In genomic region chr4:103314526-103314910, GRCm38 (mm10) we compare ENCODE assay signal across 8 mouse cellular contexts. TPM values are rescaled to one million over a fixed set of nuclear protein-coding genes. Genes with fewer than 3 reads are reported as not detected.
A peak's percentile ranks its signal among the peaks of the same experiment; 100 is the strongest.
DNase-seq lines count a peak whose midpoint lies in the region; ATAC-seq lines count a peak whose summit lies in the region.

No protein-coding gene starts in this region.

- intact Hi-C loops in left cerebral cortex, postnatal 25 days (cut with DNase I) = loop anchor here (2.0 to 5.0 kb wide), 2 partner anchors 100 to 137 kb away; partner anchors contain the start of gene Slc35d1
- intact Hi-C loops in left cerebral cortex, postnatal 36 days (cut with DNase I) = loop anchor here (2.0 kb wide), 1 partner anchor 100 kb away; the partner anchor contains the start of gene Slc35d1

- ATAC-seq in forebrain, embryonic 16.5 days = no peak
- ATAC-seq in liver, embryonic 12.5 days = no peak
- ATAC-seq in neural tube, embryonic 14.5 days (ENCODE audit: low read depth) = no peak

- peak overlapping the region; percentile 74 for H3K4me3 ChIP-seq in forebrain, embryonic 16.5 days (replicated peaks; ENCODE audit: low read length)
- peak overlapping the region; percentile 78 for H3K4me3 ChIP-seq in liver, embryonic 12.5 days
- peak overlapping the region; percentile 61 for H3K4me3 ChIP-seq in neural tube, embryonic 14.5 days (ENCODE audit: low read depth, low read length)

- H3K36me3 ChIP-seq in forebrain, embryonic 16.5 days (ENCODE audit: control insufficient read depth, insufficient read depth) = no peaks in the 10 kb centered on the region
- peaks cover 7% of the 10 kb centered on the region; the same call in 1 of the 2 replicates for H3K36me3 ChIP-seq in liver, embryonic 12.5 days
- no peaks in the 10 kb centered on the region for H3K36me3 ChIP-seq in neural tube, embryonic 14.5 days (ENCODE audit: control insufficient read depth, insufficient read depth, low read length)

- peak overlapping the region; percentile 59 for H3K4me2 ChIP-seq in forebrain, embryonic 16.5 days (ENCODE audit: low read length)
- H3K4me2 ChIP-seq in liver, embryonic 12.5 days = peak overlapping the region; percentile 83
- H3K4me2 ChIP-seq in neural tube, embryonic 14.5 days (ENCODE audit: low read depth, low read length) = peak overlapping the region; percentile 51

- H3K27ac ChIP-seq in forebrain, embryonic 16.5 days (ENCODE audit: low read length) = no peak overlapping the region; the same call in 1 of the 2 replicates
- H3K27ac ChIP-seq in liver, embryonic 12.5 days = no peak overlapping the region
- H3K27ac ChIP-seq in neural tube, embryonic 14.5 days (ENCODE audit: low read depth, low read length) = no peak overlapping the region; the same call in 1 of the 2 replicates

- WGBS in forebrain, embryonic 16.5 days = 6% methylated on average over 3 of the region's 3 CpGs
- WGBS in liver, embryonic 12.5 days (ENCODE audit: insufficient replicate concordance) = 52% methylated on average over 3 of the region's 3 CpGs
- 31% methylated on average over 3 of the region's 3 CpGs for WGBS in neural tube, embryonic 14.5 days

- H3K9me3 ChIP-seq in forebrain, embryonic 16.5 days (ENCODE audit: control insufficient read depth, low read length) = no peaks in the 10 kb centered on the region
- H3K9me3 ChIP-seq in liver, embryonic 12.5 days (replicated peaks) = no peaks in the 10 kb centered on the region
- no peaks in the 10 kb centered on the region for H3K9me3 ChIP-seq in neural tube, embryonic 14.5 days (ENCODE audit: control insufficient read depth, low read length)

- peak; percentile 11 to 33 for DNase-seq in left cerebral cortex, postnatal 25 days (ENCODE audit: low spot score in 2 of 2)
- no peak for DNase-seq in left cerebral cortex, postnatal 36 days (ENCODE audit: low spot score in 2 of 2)
- DNase-seq in left cerebral cortex, adult 11 months (ENCODE audit: low spot score) = no peak
- DNase-seq in left cerebral cortex, adult 8-10 months (ENCODE audit: low spot score in 2 of 2) = no peak
- no peak for DNase-seq in adrenal gland, postnatal 36 days

- no peaks in the 10 kb centered on the region for H3K27me3 ChIP-seq in forebrain, embryonic 16.5 days (replicated peaks; ENCODE audit: control insufficient read depth, insufficient read depth, low read length)
- H3K27me3 ChIP-seq in liver, embryonic 12.5 days (replicated peaks) = peaks cover 7% of the 10 kb centered on the region; the same call in 1 of the 2 replicates
- H3K27me3 ChIP-seq in neural tube, embryonic 14.5 days (ENCODE audit: control insufficient read depth, insufficient read depth, low read length) = no peaks in the 10 kb centered on the region

- peaks cover 11% of the 10 kb centered on the region for H3K4me1 ChIP-seq in forebrain, embryonic 16.5 days (replicated peaks; ENCODE audit: control insufficient read depth, insufficient read depth, low read length)
- peaks cover 11% of the 10 kb centered on the region for H3K4me1 ChIP-seq in liver, embryonic 12.5 days
- 0 out of 2 replicates have a peak, but pooled peaks cover 6% of the 10 kb centered on the region for H3K4me1 ChIP-seq in neural tube, embryonic 14.5 days (ENCODE audit: control insufficient read depth, insufficient read depth, low read length)

- H3K9ac ChIP-seq in forebrain, embryonic 16.5 days (replicated peaks; ENCODE audit: low read depth, low read length) = no peak overlapping the region; the same call in 1 of the 2 replicates
- peak overlapping the region; percentile 84; the same call in 1 of the 2 replicates for H3K9ac ChIP-seq in liver, embryonic 12.5 days
- H3K9ac ChIP-seq in neural tube, embryonic 14.5 days (replicated peaks; ENCODE audit: low read depth, low read length) = peak overlapping the region; percentile 68; the same call in 1 of the 2 replicates

RNA-seq across cellular contexts. Expression of gene Oma1, which starts 0.9 kb away (rescaled TPM):
- 1 to 10 TPM; 8.4 to 9.1 TPM for total RNA-seq in left cerebral cortex, postnatal 25 days (2021)
- total RNA-seq in left cerebral cortex, postnatal 36 days (2021) = 1 to 10 TPM; 7.1 to 7.2 TPM
- polyA plus RNA-seq in forebrain, embryonic 16.5 days (2015; fragmentation: Nextera tagmentation; extraction: Ambion mirVana) = 15.1 and 21.6 TPM in 2 replicates
- polyA plus RNA-seq in liver, embryonic 12.5 days (2016; fragmentation: Nextera tagmentation; extraction: Ambion mirVana) = 16.5 and 17.3 TPM in 2 replicates
- polyA plus RNA-seq in neural tube, embryonic 14.5 days (2014; fragmentation: Nextera tagmentation; extraction: Ambion mirVana) = 9.0 and 9.4 TPM in 2 replicates
- total RNA-seq in left cerebral cortex, adult 8-10 months (2022) = 10 to 100 TPM in 2 of 4 experiments, 1 to 10 TPM in 2; 8.5 to 11.2 (median 10.2) TPM
- total RNA-seq in adrenal gland, postnatal 36 days (2021) = 10 to 100 TPM; 21.5 to 23.0 TPM

RNA-seq across cellular contexts. Expression of gene 4921539E11Rik, which starts 23.9 kb away (rescaled TPM):
- total RNA-seq in left cerebral cortex, postnatal 25 days (2021) = not detected
- total RNA-seq in left cerebral cortex, postnatal 36 days (2021) = not detected
- not detected in 2 replicates for polyA plus RNA-seq in forebrain, embryonic 16.5 days (2015; fragmentation: Nextera tagmentation; extraction: Ambion mirVana)
- polyA plus RNA-seq in liver, embryonic 12.5 days (2016; fragmentation: Nextera tagmentation; extraction: Ambion mirVana) = not detected in 2 replicates
- polyA plus RNA-seq in neural tube, embryonic 14.5 days (2014; fragmentation: Nextera tagmentation; extraction: Ambion mirVana) = 0.13 TPM in 1 of 2 replicates, not detected in the other
- not detected for total RNA-seq in left cerebral cortex, adult 8-10 months (2022)
- total RNA-seq in adrenal gland, postnatal 36 days (2021) = not detected

Comparison
In these comparisons a context has a peak if more than half of its experiments do, and no peak if none do; other contexts are left out.
1. DNase-seq: peak in left cerebral cortex, postnatal 25 days (2 of 2); none in left cerebral cortex, postnatal 36 days (0 of 2), left cerebral cortex, adult 11 months (single experiment), left cerebral cortex, adult 8-10 months (0 of 2) and adrenal gland, postnatal 36 days (0 of 2).
2. Peak in every context shown above with its lines, with median percentiles within 50 percentile points of each other: H3K4me2 ChIP-seq and H3K4me3 ChIP-seq.